Mouse (Mus musculus): Measurements from ENCODE around the gene Klk13. TPM values are rescaled to one million over a fixed set of nuclear protein-coding genes. Genes with fewer than 3 reads are reported as not detected.
"Not testable (repeated sequence)": the region's sequence is repeated elsewhere in the genome, so short reads cannot be mapped to it uniquely, and the experiment has no call there.

The Klk13 gene
- 0.47 and 0.64 TPM in 2 replicates for polyA plus RNA-seq (2015; fragmentation: Nextera tagmentation; extraction: Ambion mirVana)

DNA sequence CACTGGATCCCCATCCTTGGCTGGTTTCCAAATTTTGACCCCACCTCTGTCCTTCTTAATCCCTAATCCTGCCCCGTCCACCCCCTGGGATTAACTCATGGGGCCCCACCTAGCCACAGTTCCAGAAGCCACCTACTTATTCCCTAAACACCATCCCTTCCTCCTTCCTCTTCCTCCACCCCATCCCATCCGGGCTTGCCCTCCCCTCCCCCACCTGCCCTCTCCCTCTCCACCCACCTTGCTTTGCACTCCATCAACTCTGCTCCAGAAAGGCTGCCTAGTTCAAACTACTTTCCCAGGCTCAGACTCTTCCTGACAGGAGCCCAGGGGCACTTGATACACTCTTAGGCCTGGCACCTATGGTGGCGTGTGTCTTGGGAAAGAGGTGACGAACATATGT is at the start of gene Klk13:
Klk13 (plus strand) TSS at position 301 of the 400 bp plus-strand sequence.
- Histone ChIP-seq H3K27me3 (0 out of 2 replicates have a peak, but pooled peaks cover 4% of the 10 kb centered on the region), H3K4me2 (peak within 1 kb of the TSS; percentile 44), H3K36me3 (no peaks in the 10 kb centered on the region), H3K9me3 (replicated peaks) (no peaks in the 10 kb centered on the region), H3K9ac (no peak within 1 kb of the TSS), H3K4me1 (peaks cover 17% of the 10 kb centered on the region), H3K4me3 (replicated peaks) (no peak within 1 kb of the TSS), H3K27ac (no peak within 1 kb of the TSS)
- 0 out of 2 replicates have a peak, but pooled peaks have one; percentile 42 for ATAC-seq (replicated peaks; ENCODE audit: low FRiP score)
- WGBS = 58% methylated on average over 4 of the region's 4 CpGs

DNA sequence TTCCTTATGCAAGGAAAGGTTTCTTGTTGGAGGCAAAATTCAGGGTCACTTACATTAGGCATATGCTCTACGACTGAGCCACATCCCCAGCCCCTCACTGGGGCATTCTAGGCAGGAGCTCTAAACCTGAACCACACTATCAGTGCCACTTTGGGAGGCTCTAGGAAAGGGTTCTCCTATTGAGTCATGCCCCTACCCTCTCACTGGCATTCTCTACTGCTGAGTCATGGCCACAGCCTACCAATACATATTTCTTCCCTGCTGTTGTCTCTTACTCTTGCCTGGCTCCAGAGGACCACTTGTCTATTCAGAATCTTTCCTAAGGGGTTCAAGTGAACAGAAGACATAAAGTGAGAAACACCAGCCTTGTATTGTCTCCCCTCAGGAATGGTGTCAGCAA is 49.6 kb upstream of the Klk13 start:
- Histone ChIP-seq H3K27ac (no peak overlapping the region), H3K4me1 (no peaks in the 10 kb centered on the region), H3K9me3 (replicated peaks) (no peaks in the 10 kb centered on the region), H3K27me3 (no peaks in the 10 kb centered on the region), H3K4me3 (replicated peaks) (no peak overlapping the region), H3K9ac (no peak overlapping the region), H3K36me3 (no peaks in the 10 kb centered on the region), H3K4me2 (no peak overlapping the region)
- ATAC-seq (replicated peaks; ENCODE audit: low FRiP score) = no peak
- 93% methylated on average over 1 of the region's 1 CpGs for WGBS

DNA sequence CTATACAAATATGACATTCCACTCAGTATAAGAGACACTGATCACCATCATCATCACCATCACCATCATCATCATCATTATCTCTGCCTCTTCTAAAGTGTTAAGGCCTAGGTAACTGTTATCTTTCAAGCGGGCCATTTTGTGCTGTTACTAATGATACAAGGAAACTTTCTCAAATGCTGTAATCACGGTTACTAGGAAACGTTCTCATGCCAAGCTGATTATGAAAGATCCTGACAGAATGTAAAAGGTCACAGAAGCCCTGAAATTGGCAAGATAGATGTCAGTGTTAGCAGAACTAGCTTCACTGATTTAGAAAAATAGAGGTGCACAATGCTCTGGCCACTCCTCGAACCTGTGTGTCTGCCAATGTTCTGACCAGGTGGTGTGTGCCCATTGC is 45.1 kb upstream of the Klk13 start:
- not testable (repeated sequence) for H3K9ac ChIP-seq; ATAC-seq (replicated peaks; ENCODE audit: low FRiP score)
- WGBS = 89% methylated on average over 4 of the region's 4 CpGs

DNA sequence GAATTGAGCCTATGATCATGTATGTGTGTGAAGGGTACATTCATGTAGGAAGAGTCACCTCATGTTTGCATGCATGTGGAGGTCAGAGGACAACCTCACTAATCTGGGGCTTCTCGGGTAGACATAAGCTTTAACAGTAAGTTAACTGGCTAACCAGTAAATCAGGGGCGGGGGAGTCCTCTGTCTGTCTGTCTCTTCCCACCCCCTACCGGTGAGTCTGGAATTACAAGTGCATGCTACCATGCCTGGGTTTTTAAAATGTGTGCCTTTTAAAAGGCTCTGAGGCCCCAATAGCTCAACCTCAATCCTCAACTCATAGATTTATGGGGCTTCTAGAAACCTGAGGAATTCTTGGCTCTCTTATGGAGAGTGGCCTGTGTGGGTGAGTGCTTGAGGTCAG is 43.8 kb upstream of the Klk13 start:
- H3K27ac ChIP-seq = no peak overlapping the region
- H3K4me3 ChIP-seq (replicated peaks) = no peak overlapping the region
- H3K27me3 ChIP-seq = no peaks in the 10 kb centered on the region
- no peaks in the 10 kb centered on the region for H3K9me3 ChIP-seq (replicated peaks)
- WGBS = 16% methylated on average over 3 of the region's 3 CpGs
- no peak overlapping the region for H3K9ac ChIP-seq
- no peak overlapping the region for H3K4me2 ChIP-seq
- no peak for ATAC-seq (replicated peaks; ENCODE audit: low FRiP score)
- no peaks in the 10 kb centered on the region for H3K36me3 ChIP-seq
- H3K4me1 ChIP-seq = peaks cover 9% of the 10 kb centered on the region

More for the DNA sequence above, 45.1 kb upstream of the Klk13 start:
- H3K9me3 ChIP-seq (replicated peaks); H3K27ac ChIP-seq; H3K27me3 ChIP-seq; H3K4me2 ChIP-seq; H3K36me3 ChIP-seq; H3K4me3 ChIP-seq (replicated peaks); H3K4me1 ChIP-seq: not testable (repeated sequence)

DNA sequence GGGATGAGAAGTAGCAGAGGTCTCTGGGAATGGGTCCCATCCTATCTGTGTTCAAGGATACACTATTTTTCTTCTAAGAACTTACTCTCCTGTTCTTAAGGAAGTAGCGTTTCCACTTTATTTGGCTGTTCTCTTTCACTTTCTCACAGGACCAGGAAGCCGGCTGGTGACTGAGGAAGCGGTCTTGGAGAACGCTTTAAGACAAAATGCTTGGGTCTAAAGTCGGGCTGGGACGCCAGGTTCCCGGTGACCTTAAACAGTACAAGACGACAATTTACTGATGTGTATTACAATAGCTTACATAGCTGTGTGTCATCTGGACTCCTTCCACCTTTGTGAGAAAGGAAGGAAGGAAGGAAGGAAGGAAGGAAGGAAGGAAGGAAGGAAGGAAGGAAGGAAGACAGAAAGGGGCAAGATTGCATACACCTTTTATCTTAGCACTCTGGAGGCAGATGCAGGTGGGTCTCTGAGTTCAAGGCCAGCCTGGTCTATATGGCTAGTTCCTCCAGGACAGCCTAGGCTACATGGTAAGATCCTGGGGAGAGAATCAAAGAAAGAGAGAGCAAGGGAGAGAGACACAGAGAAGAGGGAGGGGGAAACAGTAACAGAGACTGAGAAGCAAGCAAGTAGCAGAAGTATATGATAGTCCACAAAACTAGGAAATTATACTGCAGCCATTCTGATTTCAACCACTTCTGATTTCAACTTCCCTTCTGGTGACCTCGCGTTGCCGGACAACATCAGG is 41.1 kb upstream of the Klk13 start:
- peak overlapping the region; percentile 23; the same call in 1 of the 2 replicates for H3K9ac ChIP-seq
- no peaks in the 10 kb centered on the region for H3K9me3 ChIP-seq (replicated peaks)
- H3K4me3 ChIP-seq (replicated peaks) = peak overlapping the region; percentile 72
- whole genome bisulfite sequencing = 69% methylated on average over 11 of the region's 11 CpGs
- H3K36me3 ChIP-seq = peaks cover 24% of the 10 kb centered on the region
- peak; percentile 40 for ATAC-seq (replicated peaks; ENCODE audit: low FRiP score)
- peaks cover 11% of the 10 kb centered on the region for H3K4me1 ChIP-seq
- peak overlapping the region; percentile 83 for H3K4me2 ChIP-seq
- H3K27ac ChIP-seq = peak overlapping the region; percentile 22; the same call in 1 of the 2 replicates
- H3K27me3 ChIP-seq = no peaks in the 10 kb centered on the region

DNA sequence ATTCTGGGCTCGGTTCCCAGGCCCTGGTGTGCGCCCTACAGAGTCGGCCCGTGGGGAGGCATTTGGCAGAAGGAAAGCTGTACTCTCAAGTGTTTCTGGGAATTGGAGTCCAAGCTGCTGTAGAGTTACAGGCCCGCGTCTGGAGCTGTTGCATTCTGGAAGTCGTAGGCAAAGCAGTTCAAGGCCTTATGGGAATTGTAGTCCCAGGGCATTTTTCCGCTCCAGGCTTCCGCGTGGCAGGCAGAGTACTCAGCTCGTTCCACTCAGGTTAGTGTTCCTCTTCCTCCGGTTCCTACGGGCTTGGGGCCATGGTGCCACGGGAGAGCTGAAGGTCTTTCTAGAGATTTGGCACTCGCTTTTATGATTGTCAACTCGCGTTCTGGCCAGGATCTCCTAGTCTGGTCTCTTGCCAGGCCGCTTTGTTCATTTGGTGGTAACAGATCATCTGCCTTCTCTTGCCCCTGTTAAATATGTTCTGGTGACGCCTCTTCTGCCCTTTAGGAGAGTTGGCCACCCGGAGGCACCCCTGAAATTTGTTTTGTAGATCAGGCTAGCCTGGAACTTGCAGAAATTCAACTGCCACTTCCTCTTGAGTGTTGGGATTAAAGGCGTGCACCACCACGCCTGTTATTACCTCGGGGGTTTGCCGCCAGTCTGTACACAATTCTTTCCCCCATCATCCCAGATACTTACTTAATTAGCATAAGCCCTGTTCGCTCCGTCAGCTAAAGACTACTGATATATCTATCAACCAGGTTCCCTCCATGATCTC is 40.4 kb upstream of the Klk13 start, which contains the start of gene Ctu1:
Ctu1 (plus strand) TSS at position 208 of the 772 bp plus-strand sequence.
- Histone ChIP-seq H3K27me3 (no peaks in the 10 kb centered on the region), H3K36me3 (peaks cover 31% of the 10 kb centered on the region), H3K4me1 (peaks cover 11% of the 10 kb centered on the region), H3K4me2 (peak within 1 kb of the TSS; percentile 83), H3K27ac (peak within 1 kb of the TSS; percentile 78), H3K4me3 (replicated peaks) (peak within 1 kb of the TSS; percentile 72), H3K9ac (peak within 1 kb of the TSS; percentile 70), H3K9me3 (replicated peaks) (no peaks in the 10 kb centered on the region)
- WGBS = under 1% methylated on average over 26 of the region's 26 CpGs
- ATAC-seq (replicated peaks; ENCODE audit: low FRiP score) = peak; percentile 96

DNA sequence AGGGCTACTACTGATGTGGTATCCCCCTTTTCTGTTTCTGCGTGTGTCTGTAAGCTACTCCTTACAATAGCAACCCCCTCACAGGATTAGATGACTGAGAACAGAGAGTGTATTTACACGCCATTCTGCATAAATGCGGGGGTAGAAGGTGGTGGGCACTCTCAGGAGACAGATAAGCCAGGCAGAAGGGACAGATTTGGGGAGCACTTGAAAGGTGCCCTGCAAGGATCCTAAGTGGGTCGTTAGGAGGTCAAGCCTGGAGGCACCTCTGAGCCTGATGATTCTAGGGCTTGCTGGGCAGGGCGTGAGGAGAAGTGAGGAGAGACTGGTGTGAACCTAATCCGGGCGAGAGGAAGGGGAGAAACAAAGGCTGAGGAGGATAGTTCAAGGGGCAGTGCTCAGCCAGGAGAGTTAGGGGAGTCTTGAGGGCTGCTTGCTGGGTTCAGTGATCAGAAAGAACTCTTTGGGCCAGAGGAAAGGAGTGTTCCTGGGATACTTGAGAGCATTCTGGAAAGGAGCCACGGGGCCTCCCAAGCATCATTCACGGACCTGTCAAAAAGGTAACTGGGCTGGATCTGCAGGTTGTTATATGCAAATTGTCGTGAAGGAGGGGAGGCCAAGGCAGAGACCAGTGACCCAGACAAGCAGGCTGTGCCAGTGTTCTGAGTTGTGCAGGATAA is 39.6 kb upstream of the Klk13 start:
- Histone ChIP-seq H3K27me3 (no peaks in the 10 kb centered on the region), H3K9me3 (replicated peaks) (no peaks in the 10 kb centered on the region), H3K4me3 (replicated peaks) (peak overlapping the region; percentile 72), H3K36me3 (peaks cover 39% of the 10 kb centered on the region), H3K4me1 (peaks cover 11% of the 10 kb centered on the region), H3K27ac (peak overlapping the region; percentile 78), H3K9ac (peak overlapping the region; percentile 70), H3K4me2 (peak overlapping the region; percentile 83)
- ATAC-seq (replicated peaks; ENCODE audit: low FRiP score) = peak; percentile 13
- 4% methylated on average over 10 of the region's 10 CpGs for WGBS

DNA sequence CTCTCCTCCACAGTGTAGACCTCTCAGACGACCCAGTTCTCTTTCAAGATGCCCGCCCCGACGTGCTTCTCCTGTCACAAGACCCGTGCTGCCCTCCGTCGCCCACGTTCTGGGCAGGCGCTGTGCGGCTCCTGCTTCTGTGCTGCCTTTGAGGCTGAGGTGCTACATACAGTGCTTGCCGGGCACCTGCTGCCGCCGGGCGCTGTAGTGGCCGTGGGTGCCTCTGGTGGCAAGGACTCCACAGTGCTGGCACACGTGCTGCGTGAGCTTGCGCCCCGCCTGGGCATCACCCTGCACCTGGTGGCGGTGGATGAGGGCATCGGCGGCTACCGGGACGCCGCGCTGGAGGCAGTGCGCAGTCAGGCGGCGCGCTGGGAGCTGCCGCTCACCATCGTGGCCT is 37.3 kb upstream of the Klk13 start:
- H3K4me3 ChIP-seq (replicated peaks) = no peak overlapping the region
- no peak overlapping the region for H3K27ac ChIP-seq
- peaks cover 11% of the 10 kb centered on the region for H3K4me1 ChIP-seq
- peaks cover 45% of the 10 kb centered on the region for H3K36me3 ChIP-seq
- WGBS = 93% methylated on average over 32 of the region's 32 CpGs
- no peak overlapping the region for H3K9ac ChIP-seq
- no peak for ATAC-seq (replicated peaks; ENCODE audit: low FRiP score)
- no peaks in the 10 kb centered on the region for H3K27me3 ChIP-seq
- H3K9me3 ChIP-seq (replicated peaks) = no peaks in the 10 kb centered on the region
- H3K4me2 ChIP-seq = no peak overlapping the region

DNA sequence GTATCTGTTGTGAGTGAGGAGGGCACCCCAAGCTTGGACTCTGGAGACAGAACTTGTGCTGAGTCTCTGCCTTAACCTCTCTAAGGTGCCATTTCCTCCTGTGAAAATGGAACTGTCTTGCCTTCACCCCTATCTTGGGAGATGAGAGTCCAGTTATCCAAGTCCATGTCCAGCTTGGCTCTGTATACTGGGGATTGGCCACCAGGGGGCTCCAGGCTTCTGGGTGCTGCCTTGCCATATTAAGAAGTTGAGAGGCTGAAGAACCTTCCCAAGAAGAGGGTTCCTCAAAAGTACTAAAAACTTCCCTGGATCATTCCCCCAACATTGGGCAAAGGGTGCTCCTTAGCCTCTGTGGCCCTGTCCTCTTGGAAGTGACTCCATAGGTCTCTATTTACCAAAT is 33.9 kb upstream of the Klk13 start:
- peaks cover 45% of the 10 kb centered on the region for H3K36me3 ChIP-seq
- H3K9ac ChIP-seq = no peak overlapping the region
- H3K9me3 ChIP-seq (replicated peaks) = no peaks in the 10 kb centered on the region
- no peak overlapping the region for H3K4me3 ChIP-seq (replicated peaks)
- no peak overlapping the region for H3K27ac ChIP-seq
- no peak for ATAC-seq (replicated peaks; ENCODE audit: low FRiP score)
- H3K27me3 ChIP-seq = no peaks in the 10 kb centered on the region
- no peak overlapping the region for H3K4me2 ChIP-seq
- H3K4me1 ChIP-seq = 0 out of 2 replicates have a peak, but pooled peaks cover 2% of the 10 kb centered on the region

DNA sequence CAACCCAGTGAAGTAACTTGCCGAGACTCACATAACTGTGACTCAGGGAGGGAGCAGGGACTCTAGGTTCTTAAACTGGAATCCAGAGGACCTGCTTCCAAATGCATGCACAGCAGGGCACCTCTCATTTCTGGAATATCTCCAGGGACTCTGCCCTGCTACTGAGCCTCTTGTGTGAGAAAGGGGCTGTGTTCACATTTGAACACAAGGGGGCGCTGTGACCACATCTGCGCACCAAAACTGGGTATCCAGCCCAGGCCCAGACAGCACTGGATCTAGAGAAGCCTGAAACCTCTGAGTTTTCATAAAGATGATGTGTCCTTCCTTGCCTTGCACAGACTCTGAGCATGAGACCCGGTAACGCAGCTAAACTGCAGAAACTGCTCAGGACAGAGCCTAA is 31.4 kb upstream of the Klk13 start:
- no peaks in the 10 kb centered on the region for H3K27me3 ChIP-seq
- H3K4me2 ChIP-seq = no peak overlapping the region
- H3K9me3 ChIP-seq (replicated peaks) = no peaks in the 10 kb centered on the region
- H3K36me3 ChIP-seq = peaks cover 24% of the 10 kb centered on the region
- no peak overlapping the region for H3K4me3 ChIP-seq (replicated peaks)
- no peak overlapping the region for H3K9ac ChIP-seq
- H3K27ac ChIP-seq = no peak overlapping the region
- ATAC-seq (replicated peaks; ENCODE audit: low FRiP score) = no peak
- 18% methylated on average over 5 of the region's 5 CpGs for WGBS
- H3K4me1 ChIP-seq = no peaks in the 10 kb centered on the region

DNA sequence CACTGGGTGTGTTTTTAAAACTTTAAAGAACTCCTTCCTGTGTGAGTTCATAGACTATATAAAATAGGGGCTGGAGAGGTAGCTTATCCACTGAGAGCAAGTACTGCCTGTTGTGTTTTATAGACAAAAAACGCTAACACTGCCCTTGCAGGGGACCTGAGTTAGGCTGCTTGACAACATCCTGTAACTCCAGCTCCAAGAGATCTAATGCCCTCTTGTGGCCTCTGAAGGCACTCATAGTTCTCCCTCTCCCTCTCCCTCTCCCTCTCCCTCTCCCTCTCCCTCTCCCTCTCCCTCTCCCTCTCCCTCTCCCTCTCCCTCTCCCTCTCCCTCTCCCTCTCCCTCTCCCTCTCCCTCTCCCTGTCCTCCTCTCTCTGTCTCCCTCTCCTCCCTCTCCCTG is 29.9 kb upstream of the Klk13 start:
- 19% methylated on average over 1 of the region's 1 CpGs for WGBS
- not testable (repeated sequence) for H3K4me1 ChIP-seq; H3K4me2 ChIP-seq; H3K4me3 ChIP-seq (replicated peaks); H3K9me3 ChIP-seq (replicated peaks); H3K27ac ChIP-seq; H3K27me3 ChIP-seq; H3K9ac ChIP-seq; ATAC-seq (replicated peaks; ENCODE audit: low FRiP score); H3K36me3 ChIP-seq

DNA sequence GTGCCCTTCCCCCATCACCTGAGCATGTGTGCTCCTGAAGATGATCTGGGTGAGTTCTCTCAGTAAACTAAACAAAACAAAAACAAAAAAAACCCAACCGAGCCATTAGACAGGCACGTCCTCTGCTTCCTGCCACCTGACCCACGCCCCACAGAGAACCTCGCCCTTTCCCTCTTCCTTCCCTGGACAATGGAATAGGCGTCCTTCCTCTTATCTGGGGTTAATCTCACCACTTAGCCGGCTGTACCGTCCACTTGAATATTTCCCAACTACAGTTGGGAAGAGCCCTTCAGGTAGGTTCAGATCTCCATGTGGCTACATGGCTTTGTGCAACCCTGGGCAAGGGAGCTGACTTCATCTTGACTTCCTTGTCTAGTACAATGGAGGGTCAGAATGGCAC is 27.3 kb upstream of the Klk13 start:
- Histone ChIP-seq H3K9ac (no peak overlapping the region), H3K9me3 (replicated peaks) (no peaks in the 10 kb centered on the region), H3K4me2 (no peak overlapping the region), H3K27me3 (no peaks in the 10 kb centered on the region), H3K4me3 (replicated peaks) (no peak overlapping the region), H3K36me3 (no peaks in the 10 kb centered on the region), H3K27ac (no peak overlapping the region), H3K4me1 (no peaks in the 10 kb centered on the region)
- no peak for ATAC-seq (replicated peaks; ENCODE audit: low FRiP score)
- WGBS = 67% methylated on average over 7 of the region's 7 CpGs

All from kidney, embryonic 15.5 days (tissue).